Mouse (Mus musculus) embryonic fibroblast, embryonic 13.5 days (primary cell): ENCODE measurements around the gene Pwwp2b.

Experiments used
- CTCF ChIP-seq: IDR thresholded peaks from 2 replicates; pipeline ENCODE4 v1.5.1; 2011; ENCODE audit warnings: mild to moderate bottlenecking, control low read depth, low read length, moderate library complexity, borderline replicate concordance; ENCODE audit not compliant: insufficient read depth
- POLR2A ChIP-seq: IDR thresholded peaks from 2 replicates; pipeline ENCODE4 v1.6.1; 2011; ENCODE audit warnings: low read depth, mild to moderate bottlenecking, control low read depth, low read length, moderate library complexity

- TF ChIP-seq CTCF = no peak
- no peak for TF ChIP-seq POLR2A
These were observed 4.3 kb downstream of the Pwwp2b start for GRCm38 (mm10) chr7:139252566-139252965.
